Mouse (Mus musculus) liver, embryonic 15.5 days (tissue): ENCODE results near the gene Sumo3. TPM values are rescaled to one million over a fixed set of nuclear protein-coding genes. Genes with fewer than 3 reads are reported as not detected.

Experiments used
- ATAC-seq: fragments of 200-750 bp; cut with Nextera tagmentation; 2 replicates; pipeline ENCODE4 v1.8.0; 2017; ENCODE audit warnings: moderate number of reproducible peaks, mild to moderate bottlenecking, moderate library complexity; ENCODE audit not compliant: insufficient read depth
- H3K27ac ChIP-seq: fragments of 300-500 bp; sonication (generic); replicated peaks from 2 replicates; pipeline ENCODE4 v1.5.1; 2015; ENCODE audit warnings: mild to moderate bottlenecking, inconsistent platforms
- H3K27me3 ChIP-seq: fragments of 300-500 bp; sonication (generic); 2 replicates; pipeline ENCODE4 v1.6.1; 2015; ENCODE audit warnings: mild to moderate bottlenecking, inconsistent platforms
- H3K36me3 ChIP-seq: fragments of 300-500 bp; sonication (generic); replicated peaks from 2 replicates; pipeline ENCODE4 v1.6.1; 2015; ENCODE audit warnings: moderate library complexity, mild to moderate bottlenecking, inconsistent platforms
- H3K4me1 ChIP-seq: fragments of 300-500 bp; sonication (generic); replicated peaks from 2 replicates; pipeline ENCODE4 v1.6.1; 2015; ENCODE audit warnings: inconsistent platforms
- H3K4me2 ChIP-seq: fragments of 300-500 bp; sonication (generic); 2 replicates; pipeline ENCODE4 v1.6.1; 2015; ENCODE audit warnings: moderate library complexity, mild to moderate bottlenecking, inconsistent platforms
- H3K4me3 ChIP-seq: fragments of 300-500 bp; sonication (generic); replicated peaks from 2 replicates; pipeline ENCODE4 v1.5.1; 2015; ENCODE audit warnings: mild to moderate bottlenecking, inconsistent platforms
- H3K9ac ChIP-seq: fragments of 300-500 bp; sonication (generic); 2 replicates; pipeline ENCODE4 v1.6.1; 2015; ENCODE audit warnings: moderate library complexity, mild to moderate bottlenecking, inconsistent platforms
- H3K9me3 ChIP-seq: fragments of 300-500 bp; sonication (generic); replicated peaks from 2 replicates; pipeline ENCODE4 v1.6.1; 2016; ENCODE audit warnings: inconsistent platforms
- WGBS: fragments of 180-500 bp; shearing (Covaris S2); methylation state at CpG from one replicate; pipeline ENCODE4 v1.1.7; 2015; ENCODE audit warnings: mixed read lengths; ENCODE audit not compliant: insufficient replicate concordance; 5-methylcytosine and 5-hydroxymethylcytosine counted together
- microRNA counts: library from miRNA; unstranded; fragments of <30 nt; microRNA quantifications from one replicate; lab custom pipeline; 2016
- microRNA-seq: library from miRNA; unstranded; fragments of <30 nt; microRNA quantifications from one replicate; pipeline ENCODE4, GENCODE M21; 2016
- polyA plus RNA-seq: library from polyadenylated mRNA; unstranded; fragments of >200 nt; fragmentation: Nextera tagmentation; extraction: Ambion mirVana; gene quantifications from 2 replicates; pipeline ENCODE4 v1.2.1, GENCODE M21; 2015

Sumo3 gene
- polyA plus RNA-seq, 1 experiment from 2014 or later: 91.2 TPM

- no peak for ATAC-seq
- Histone ChIP-seq H3K9ac (no peak overlapping the region), H3K4me2 (no peak overlapping the region), H3K27ac (no peak overlapping the region), H3K9me3 (no peaks in the 10 kb centered on the region), H3K4me1 (no peaks in the 10 kb centered on the region), H3K27me3 (no peaks in the 10 kb centered on the region), H3K36me3 (peaks cover 40% of the 10 kb centered on the region), H3K4me3 (no peak overlapping the region)
- 33% methylated on average over 1 of the region's 1 CpGs for WGBS
These were observed 41.6 kb downstream of the Sumo3 start for GRCm38 (mm10) chr10:77647461-77647860.

- Histone ChIP-seq H3K4me3 (no peak overlapping the region), H3K4me1 (no peaks in the 10 kb centered on the region), H3K27me3 (no peaks in the 10 kb centered on the region), H3K27ac (no peak overlapping the region), H3K4me2 (no peak overlapping the region), H3K9ac (no peak overlapping the region), H3K9me3 (no peaks in the 10 kb centered on the region), H3K36me3 (peaks cover 36% of the 10 kb centered on the region)
- no peak for ATAC-seq
- WGBS: 67% methylated on average over 8 of the region's 8 CpGs
These were observed 42.0 kb downstream of the Sumo3 start for GRCm38 (mm10) chr10:77647901-77648300.

- no peak overlapping the region for H3K4me2 ChIP-seq
- H3K4me3 ChIP-seq: no peak overlapping the region
- no peaks in the 10 kb centered on the region for H3K27me3 ChIP-seq
- no peak overlapping the region for H3K27ac ChIP-seq
- ATAC-seq: no peak
- 83% methylated on average over 9 of the region's 9 CpGs for WGBS
- no peaks in the 10 kb centered on the region for H3K36me3 ChIP-seq
- H3K4me1 ChIP-seq: no peaks in the 10 kb centered on the region
- H3K9ac ChIP-seq: no peak overlapping the region
- no peaks in the 10 kb centered on the region for H3K9me3 ChIP-seq
These were observed 46.1 kb downstream of the Sumo3 start for GRCm38 (mm10) chr10:77652046-77652445.

GRCm38 (mm10) chr10:77658286-77658994 lies 52.5 kb downstream of the Sumo3 start:
- H3K9ac ChIP-seq: no peak overlapping the region
- H3K4me1 ChIP-seq: 0 out of 2 replicates have a peak, but pooled peaks cover 3% of the 10 kb centered on the region
- no peak overlapping the region for H3K4me3 ChIP-seq
- no peaks in the 10 kb centered on the region for H3K9me3 ChIP-seq
- H3K36me3 ChIP-seq: no peaks in the 10 kb centered on the region
- H3K27me3 ChIP-seq: peaks cover 4% of the 10 kb centered on the region; the same call in 1 of the 2 replicates
- no peak overlapping the region for H3K4me2 ChIP-seq
- ATAC-seq: no peak
- H3K27ac ChIP-seq: no peak overlapping the region
- WGBS: 51% methylated on average over 15 of the region's 15 CpGs

- no peaks in the 10 kb centered on the region for H3K4me1 ChIP-seq
- H3K4me3 ChIP-seq: no peak overlapping the region
- no peak overlapping the region for H3K27ac ChIP-seq
- no peak overlapping the region for H3K9ac ChIP-seq
- 41% methylated on average over 43 of the region's 43 CpGs for WGBS
- no peak overlapping the region for H3K4me2 ChIP-seq
- H3K9me3 ChIP-seq: no peaks in the 10 kb centered on the region
- H3K36me3 ChIP-seq: no peaks in the 10 kb centered on the region
- no peak for ATAC-seq
- peaks cover 23% of the 10 kb centered on the region for H3K27me3 ChIP-seq
These were observed 58.2 kb downstream of the Sumo3 start for GRCm38 (mm10) chr10:77663949-77664665.

GRCm38 (mm10) chr10:77666342-77666741 lies 60.4 kb downstream of the Sumo3 start:
- Histone ChIP-seq H3K9ac (no peak overlapping the region), H3K27ac (no peak overlapping the region), H3K9me3 (no peaks in the 10 kb centered on the region), H3K4me3 (no peak overlapping the region), H3K27me3 (peaks cover 23% of the 10 kb centered on the region), H3K36me3 (no peaks in the 10 kb centered on the region), H3K4me1 (peaks cover 9% of the 10 kb centered on the region), H3K4me2 (no peak overlapping the region)
- WGBS: 72% methylated on average over 8 of the region's 8 CpGs
- no peak for ATAC-seq

- H3K36me3 ChIP-seq: no peaks in the 10 kb centered on the region
- no peak overlapping the region for H3K27ac ChIP-seq
- H3K27me3 ChIP-seq: peaks cover 23% of the 10 kb centered on the region
- ATAC-seq: no peak
- peaks cover 14% of the 10 kb centered on the region for H3K4me1 ChIP-seq
- no peak overlapping the region for H3K4me2 ChIP-seq
- no peaks in the 10 kb centered on the region for H3K9me3 ChIP-seq
- no peak overlapping the region for H3K4me3 ChIP-seq
- H3K9ac ChIP-seq: no peak overlapping the region
- 66% methylated on average over 4 of the region's 4 CpGs for WGBS
These were observed 61.5 kb downstream of the Sumo3 start for GRCm38 (mm10) chr10:77667402-77667801.

MicroRNA genes within 50 kb of the gene (microRNA counts, 519-probe panel; counts per million panel counts)
- not detected for microRNA mmu-miR-1930 (lab: Ali Mortazavi, UCI)

Small RNA genes lying within 50 kb of the gene (microRNA-seq; reads per million reads assigned to microRNA genes)
- gene Mir1930: 12.9 reads per million, percentile 30 among the genes with 10 or more reads in this experiment

Other genes starting within 250 kb of the Sumo3 start
- 1.2 and 1.6 TPM in 2 replicates for gene Adarb1, start 187.8 kb upstream of the Sumo3 start, polyA plus RNA-seq
- gene Fam207a, start 90.3 kb upstream of the Sumo3 start, polyA plus RNA-seq: 14.9 and 16.0 TPM in 2 replicates
- gene Itgb2, start 75.8 kb upstream of the Sumo3 start, polyA plus RNA-seq: 17.1 and 18.5 TPM in 2 replicates
- 79.6 and 89.2 TPM in 2 replicates for gene Pttg1ip, start 24.4 kb upstream of the Sumo3 start, polyA plus RNA-seq
- 0.82 TPM in 1 of 2 replicates, not detected in the other for gene Gm49325, start 100 bp downstream of the Sumo3 start, polyA plus RNA-seq
- 47.0 and 58.0 TPM in 2 replicates for gene Ube2g2, start 16.2 kb downstream of the Sumo3 start, polyA plus RNA-seq
- gene Tspear, start 80.5 kb downstream of the Sumo3 start, polyA plus RNA-seq: 0.06 TPM in 1 of 2 replicates, not detected in the other
- gene Gm19402, start 84.7 kb downstream of the Sumo3 start, polyA plus RNA-seq: not detected in 2 replicates
- not detected in 2 replicates for gene Gm9508, start 91.1 kb downstream of the Sumo3 start, polyA plus RNA-seq
- gene Gm10272, start 100.5 kb downstream of the Sumo3 start, polyA plus RNA-seq: not detected in 2 replicates
- gene Gm10024, start 105.4 kb downstream of the Sumo3 start, polyA plus RNA-seq: not detected in 2 replicates
- gene Gm10142, start 109.7 kb downstream of the Sumo3 start, polyA plus RNA-seq: not detected in 2 replicates
- not detected in 2 replicates for gene Krtap12-1, start 114.5 kb downstream of the Sumo3 start, polyA plus RNA-seq
- gene Gm10100, start 120.4 kb downstream of the Sumo3 start, polyA plus RNA-seq: not detected in 2 replicates
- not detected in 2 replicates for gene Gm18596, start 136.5 kb downstream of the Sumo3 start, polyA plus RNA-seq
- not detected in 2 replicates for gene Gm9736, start 145.3 kb downstream of the Sumo3 start, polyA plus RNA-seq
- not detected in 2 replicates for gene Gm3233, start 153.6 kb downstream of the Sumo3 start, polyA plus RNA-seq
- gene Gm3238, start 165.2 kb downstream of the Sumo3 start, polyA plus RNA-seq: not detected in 2 replicates
- gene Gm7138, start 170.8 kb downstream of the Sumo3 start, polyA plus RNA-seq: not detected in 2 replicates
- not detected in 2 replicates for gene Gm3250, start 176.4 kb downstream of the Sumo3 start, polyA plus RNA-seq
- gene Gm7137, start 182.1 kb downstream of the Sumo3 start, polyA plus RNA-seq: not detected in 2 replicates
- gene Gm9639, start 189.0 kb downstream of the Sumo3 start, polyA plus RNA-seq: not detected in 2 replicates
- gene Gm19668, start 193.0 kb downstream of the Sumo3 start, polyA plus RNA-seq: not detected in 2 replicates
- gene Gm9507, start 205.7 kb downstream of the Sumo3 start, polyA plus RNA-seq: not detected in 2 replicates
- not detected in 2 replicates for gene Gm2696, start 208.6 kb downstream of the Sumo3 start, polyA plus RNA-seq
- gene Krtap10-4, start 221.0 kb downstream of the Sumo3 start, polyA plus RNA-seq: not detected in 2 replicates
- not detected in 2 replicates for gene Krtap10-10, start 229.8 kb downstream of the Sumo3 start, polyA plus RNA-seq
- not detected in 2 replicates for gene Gm36176, start 240.7 kb downstream of the Sumo3 start, polyA plus RNA-seq
- gene Gm10318, start 246.8 kb downstream of the Sumo3 start, polyA plus RNA-seq: not detected in 2 replicates